Mouse (Mus musculus): ENCODE results near the gene Gramd1a. TPM values are rescaled to one million over a fixed set of nuclear protein-coding genes. Genes with fewer than 3 reads are reported as not detected.
A peak's percentile ranks its signal among the peaks of the same experiment; 100 is the strongest.

Gramd1a gene
- polyA plus RNA-seq, 1 experiment: 325 TPM

- peak overlapping the region; percentile 95 for H3K27ac ChIP-seq (ENCODE audit: insufficient read depth, low read length)
- no peaks in the 10 kb centered on the region for H3K36me3 ChIP-seq (ENCODE audit: control insufficient read depth, insufficient read depth, low read length)
- peak in 1 of 2 experiments; percentile 86 for DNase-seq (ENCODE audit: low read depth in 1 of 2, low spot score in 2 of 2)
- H3K27me3 ChIP-seq (ENCODE audit: control insufficient read depth, insufficient read depth, low read length): no peaks in the 10 kb centered on the region
- peak overlapping the region; percentile 93 for H3K4me3 ChIP-seq (ENCODE audit: extremely low read depth, insufficient read depth, insufficient read length)
- peaks cover 37% of the 10 kb centered on the region; the same call in 1 of the 2 replicates for H3K4me1 ChIP-seq (ENCODE audit: control insufficient read depth, insufficient read depth, insufficient read length)
- WGBS: under 1% methylated on average over 63 of the region's 63 CpGs
- TF ChIP-seq CTCF (IDR thresholded peaks at IDR 0.05; ENCODE audit: extremely low read depth, insufficient read depth, insufficient read length, insufficient replicate concordance) (no peak), POLR2A (IDR thresholded peaks at IDR 0.05; ENCODE audit: low read depth, low read length) (peak; percentile 71)
Observed at GRCm38 (mm10) chr7:31150566-31151300, 5.0 kb downstream of the Gramd1a start.

- Histone ChIP-seq H3K27me3 (ENCODE audit: control insufficient read depth, insufficient read depth, low read length) (no peaks in the 10 kb centered on the region), H3K36me3 (ENCODE audit: control insufficient read depth, insufficient read depth, low read length) (no peaks in the 10 kb centered on the region), H3K4me1 (ENCODE audit: control insufficient read depth, insufficient read depth, insufficient read length) (peaks cover 29% of the 10 kb centered on the region; the same call in 1 of the 2 replicates), H3K4me3 (ENCODE audit: extremely low read depth, insufficient read depth, insufficient read length) (peak overlapping the region; percentile 93), H3K27ac (ENCODE audit: insufficient read depth, low read length) (peak overlapping the region; percentile 95)
- DNase-seq (ENCODE audit: low read depth in 1 of 2, low spot score in 2 of 2): no peak
- WGBS: 1% methylated on average over 20 of the region's 20 CpGs
- no peak for TF ChIP-seq POLR2A (IDR thresholded peaks at IDR 0.05; ENCODE audit: low read depth, low read length)
Observed at GRCm38 (mm10) chr7:31149751-31150565, 5.7 kb downstream of the Gramd1a start.

- H3K27me3 ChIP-seq (ENCODE audit: control insufficient read depth, insufficient read depth, low read length): no peaks in the 10 kb centered on the region
- TF ChIP-seq POLR2A (IDR thresholded peaks at IDR 0.05; ENCODE audit: low read depth, low read length) (no peak), CTCF (IDR thresholded peaks at IDR 0.05; ENCODE audit: extremely low read depth, insufficient read depth, insufficient read length, insufficient replicate concordance) (no peak)
Observed at GRCm38 (mm10) chr7:31149271-31149670, 6.4 kb downstream of the Gramd1a start.

GRCm38 (mm10) chr7:31148756-31149155, 6.9 kb downstream of the Gramd1a start:
- peaks cover under 1% of the 10 kb centered on the region for H3K36me3 ChIP-seq (ENCODE audit: control insufficient read depth, insufficient read depth, low read length)
- H3K27ac ChIP-seq (ENCODE audit: insufficient read depth, low read length): peak overlapping the region; percentile 95
- WGBS: 2% methylated on average over 9 of the region's 9 CpGs
- peaks cover 17% of the 10 kb centered on the region; the same call in 1 of the 2 replicates for H3K4me1 ChIP-seq (ENCODE audit: control insufficient read depth, insufficient read depth, insufficient read length)
- peak in 1 of 2 experiments; percentile 74 for DNase-seq (ENCODE audit: low read depth in 1 of 2, low spot score in 2 of 2)
- TF ChIP-seq POLR2A (IDR thresholded peaks at IDR 0.05; ENCODE audit: low read depth, low read length) (no peak; the same call in 1 of the 2 replicates), CTCF (IDR thresholded peaks at IDR 0.05; ENCODE audit: extremely low read depth, insufficient read depth, insufficient read length, insufficient replicate concordance) (no peak)
- no peaks in the 10 kb centered on the region for H3K27me3 ChIP-seq (ENCODE audit: control insufficient read depth, insufficient read depth, low read length)
- peak overlapping the region; percentile 93 for H3K4me3 ChIP-seq (ENCODE audit: extremely low read depth, insufficient read depth, insufficient read length)

More at GRCm38 (mm10) chr7:31149271-31149670, 6.4 kb downstream of the Gramd1a start:
- no peaks in the 10 kb centered on the region for H3K36me3 ChIP-seq (ENCODE audit: control insufficient read depth, insufficient read depth, low read length)
- no peak for DNase-seq (ENCODE audit: low read depth in 1 of 2, low spot score in 2 of 2)
- H3K4me1 ChIP-seq (ENCODE audit: control insufficient read depth, insufficient read depth, insufficient read length): peaks cover 22% of the 10 kb centered on the region; the same call in 1 of the 2 replicates
- H3K27ac ChIP-seq (ENCODE audit: insufficient read depth, low read length): peak overlapping the region; percentile 95
- H3K4me3 ChIP-seq (ENCODE audit: extremely low read depth, insufficient read depth, insufficient read length): peak overlapping the region; percentile 93
- 9% methylated on average over 9 of the region's 9 CpGs for WGBS

GRCm38 (mm10) chr7:31148086-31148485, 7.6 kb downstream of the Gramd1a start:
- Histone ChIP-seq H3K4me1 (ENCODE audit: control insufficient read depth, insufficient read depth, insufficient read length) (peaks cover 13% of the 10 kb centered on the region; the same call in 1 of the 2 replicates), H3K36me3 (ENCODE audit: control insufficient read depth, insufficient read depth, low read length) (peaks cover 7% of the 10 kb centered on the region), H3K27me3 (ENCODE audit: control insufficient read depth, insufficient read depth, low read length) (no peaks in the 10 kb centered on the region), H3K4me3 (ENCODE audit: extremely low read depth, insufficient read depth, insufficient read length) (peak overlapping the region; percentile 93), H3K27ac (ENCODE audit: insufficient read depth, low read length) (peak overlapping the region; percentile 95)
- TF ChIP-seq POLR2A (IDR thresholded peaks at IDR 0.05; ENCODE audit: low read depth, low read length): no peak
- no peak for TF ChIP-seq CTCF (IDR thresholded peaks at IDR 0.05; ENCODE audit: extremely low read depth, insufficient read depth, insufficient read length, insufficient replicate concordance)
- no peak for DNase-seq (ENCODE audit: low read depth in 1 of 2, low spot score in 2 of 2)
- WGBS: 38% methylated on average over 3 of the region's 3 CpGs

GRCm38 (mm10) chr7:31145596-31146160, 10.0 kb downstream of the Gramd1a start:
- peaks cover 2% of the 10 kb centered on the region; the same call in 1 of the 2 replicates for H3K4me1 ChIP-seq (ENCODE audit: control insufficient read depth, insufficient read depth, insufficient read length)
- no peak for DNase-seq (ENCODE audit: low read depth in 1 of 2, low spot score in 2 of 2)
- H3K36me3 ChIP-seq (ENCODE audit: control insufficient read depth, insufficient read depth, low read length): peaks cover 30% of the 10 kb centered on the region
- H3K27ac ChIP-seq (ENCODE audit: insufficient read depth, low read length): no peak overlapping the region
- 80% methylated on average over 12 of the region's 12 CpGs for WGBS
- no peak overlapping the region for H3K4me3 ChIP-seq (ENCODE audit: extremely low read depth, insufficient read depth, insufficient read length)
- H3K27me3 ChIP-seq (ENCODE audit: control insufficient read depth, insufficient read depth, low read length): no peaks in the 10 kb centered on the region
- TF ChIP-seq CTCF (IDR thresholded peaks at IDR 0.05; ENCODE audit: extremely low read depth, insufficient read depth, insufficient read length, insufficient replicate concordance) (no peak), POLR2A (IDR thresholded peaks at IDR 0.05; ENCODE audit: low read depth, low read length) (no peak)
